Mouse (Mus musculus): ENCODE results near the gene Gm2026. TPM values are rescaled to one million over a fixed set of nuclear protein-coding genes. Genes with fewer than 3 reads are reported as not detected.

Gm2026 gene
- total RNA-seq (2023; ENCODE audit: inconsistent age), result 1.9 to 4.3 TPM (median 3.1 TPM) in 4 replicates

GRCm38 (mm10) chr2:175965031-175965430 is at the start of gene Gm2026:
TSS of gene Gm2026 (plus strand) at chr2:175965331.

GRCm38 (mm10) chr2:175931000-175931399 is 34.1 kb upstream of the Gm2026 start, which contains the start of gene Zfp966:
TSS of gene Zfp966 (minus strand) at chr2:175931100.

Other genes with a start within 250 kb of the Gm2026 start
- 5.1 TPM in 1 of 4 replicates, not detected in the others for gene Gm2007, start 223.8 kb upstream of the Gm2026 start, total RNA-seq (2023; ENCODE audit: inconsistent age)
- 1.9 to 2.2 TPM in 2 of 4 replicates, not detected in the others for gene Gm14288, start 164.2 kb upstream of the Gm2026 start, total RNA-seq (2023; ENCODE audit: inconsistent age)
- 1.8 to 8.1 TPM (median 3.1 TPM) in 4 replicates for gene Gm6710, start 96.1 kb upstream of the Gm2026 start, total RNA-seq (2023; ENCODE audit: inconsistent age)
- 1.6 to 3.2 TPM (median 2.3 TPM) in 4 replicates for gene Zfp966, start 34.2 kb upstream of the Gm2026 start, total RNA-seq (2023; ENCODE audit: inconsistent age)
- gene Gm2004, start 184.5 kb downstream of the Gm2026 start, total RNA-seq (2023; ENCODE audit: inconsistent age), result 0.60 to 3.6 TPM (median 2.0 TPM) in 4 replicates

Measured in B cell, adult (primary cell).